Mouse (Mus musculus) bone marrow, adult 2 months (tissue): ENCODE results near the gene Prss12.

Experiments
- CTCF ChIP-seq: fragments of 200-500 bp; IDR thresholded peaks from 2 replicates; pipeline ENCODE4 v1.5.1; 2011; ENCODE audit warnings: low read length, control low read depth; ENCODE audit not compliant: control insufficient read depth, insufficient read depth
- POLR2A ChIP-seq: fragments of 200-500 bp; IDR thresholded peaks from 2 replicates; pipeline ENCODE4 v1.6.1; 2011; ENCODE audit warnings: low read depth, mild to moderate bottlenecking, control low read depth, low read length, borderline replicate concordance; ENCODE audit not compliant: control insufficient read depth

DNA sequence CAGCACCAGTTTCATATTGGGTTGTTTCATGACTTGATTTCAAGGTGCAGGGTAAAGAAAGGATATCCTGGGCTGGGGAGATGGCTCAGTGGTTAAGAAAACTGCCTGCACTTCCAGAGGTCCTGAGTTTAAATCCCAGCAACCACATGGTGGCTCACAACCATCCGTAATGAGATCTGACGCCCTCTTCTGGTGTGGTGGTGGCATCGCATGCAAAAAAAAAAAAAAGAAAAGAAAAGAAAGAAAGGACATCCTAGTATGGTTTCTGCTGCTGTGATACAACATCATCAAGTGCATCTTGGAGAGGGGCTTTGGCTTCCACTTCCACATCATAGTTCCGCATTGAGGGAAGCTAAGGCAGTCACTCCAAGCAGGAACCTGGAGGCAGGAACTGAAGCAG is 65.1 kb downstream of the Prss12 start:
- TF ChIP-seq CTCF = no peak
- TF ChIP-seq POLR2A = no peak
